Mouse (Mus musculus) midbrain, embryonic 13.5 days (tissue): ENCODE data around the gene Tmem262. TPM values are rescaled to one million over a fixed set of nuclear protein-coding genes. Genes with fewer than 3 reads are reported as not detected.
"Not testable (repeated sequence)": the region's sequence is repeated elsewhere in the genome, so short reads cannot be mapped to it uniquely, and the experiment has no call there.

ENCODE experiments used
- ATAC-seq: fragments of 200-750 bp; cut with Nextera tagmentation; 2 replicates; pipeline ENCODE4 v1.8.0; 2017; ENCODE audit warnings: mild to moderate bottlenecking, moderate TSS enrichment, moderate library complexity
- H3K27ac ChIP-seq: fragments of 300-500 bp; sonication (generic); 2 replicates; pipeline ENCODE4 v1.5.1; 2015; ENCODE audit warnings: inconsistent platforms, mild to moderate bottlenecking, moderate library complexity
- H3K27me3 ChIP-seq: fragments of 300-500 bp; sonication (generic); 2 replicates; pipeline ENCODE4 v1.6.1; 2015; ENCODE audit warnings: mild to moderate bottlenecking, inconsistent platforms
- H3K36me3 ChIP-seq: fragments of 300-500 bp; sonication (generic); 2 replicates; pipeline ENCODE4 v1.6.1; 2015; ENCODE audit warnings: mild to moderate bottlenecking, inconsistent platforms
- H3K4me1 ChIP-seq: fragments of 300-500 bp; sonication (generic); replicated peaks from 2 replicates; pipeline ENCODE4 v1.6.1; 2015; ENCODE audit warnings: inconsistent platforms
- H3K4me2 ChIP-seq: fragments of 300-500 bp; sonication (generic); replicated peaks from 2 replicates; pipeline ENCODE4 v1.6.1; 2015; ENCODE audit warnings: moderate library complexity, mild to moderate bottlenecking, inconsistent platforms
- H3K4me3 ChIP-seq: fragments of 300-500 bp; sonication (generic); replicated peaks from 2 replicates; pipeline ENCODE4 v1.5.1; 2015; ENCODE audit warnings: mild to moderate bottlenecking, inconsistent platforms
- H3K9ac ChIP-seq: fragments of 300-500 bp; sonication (generic); replicated peaks from 2 replicates; pipeline ENCODE4 v1.6.1; 2015; ENCODE audit warnings: mild to moderate bottlenecking, inconsistent platforms
- H3K9me3 ChIP-seq: fragments of 300-500 bp; sonication (generic); 2 replicates; pipeline ENCODE4 v1.6.1; 2016; ENCODE audit warnings: mild to moderate bottlenecking, inconsistent platforms
- WGBS: fragments of 180-500 bp; shearing (Covaris S2); methylation state at CpG from one replicate; pipeline ENCODE4 v1.1.7; 2015; 5-methylcytosine and 5-hydroxymethylcytosine counted together
- polyA plus RNA-seq: library from polyadenylated mRNA; unstranded; fragments of >200 nt; fragmentation: Nextera tagmentation; extraction: Ambion mirVana; gene quantifications from 2 replicates; pipeline ENCODE4 v1.2.1, GENCODE M21; 2015

The Tmem262 gene
- polyA plus RNA-seq: not detected in 2 replicates

DNA sequence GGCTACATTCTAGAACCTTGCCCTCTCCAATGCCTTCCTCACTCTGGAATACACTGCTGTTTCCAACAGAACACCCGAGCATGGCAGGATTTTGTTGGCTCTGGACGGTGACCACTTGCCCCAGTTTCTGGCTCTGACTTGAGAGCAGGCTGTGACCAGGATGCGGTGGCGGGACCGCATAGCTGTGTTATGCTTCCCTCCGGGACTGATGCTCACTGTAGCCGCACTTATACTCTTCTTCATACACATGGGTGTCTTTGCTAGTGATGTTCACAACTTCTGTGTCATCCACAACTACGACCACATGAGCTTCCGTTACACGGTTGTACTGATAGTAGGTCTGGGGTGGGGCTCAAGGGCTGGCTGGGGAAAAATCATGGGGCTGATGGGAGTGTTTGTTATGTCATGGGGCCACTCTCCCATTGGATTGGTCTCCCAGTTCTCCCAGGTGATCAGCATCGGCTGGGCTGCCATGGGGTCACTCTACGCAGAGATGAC, at the start of gene Tmem262:
Gene Tmem262 (plus strand): TSS at position 51 of the 498 bp plus-strand sequence.
- Histone ChIP-seq H3K36me3 (peaks cover 28% of the 10 kb centered on the region), H3K4me3 (no peak within 1 kb of the TSS), H3K9me3 (no peaks in the 10 kb centered on the region), H3K9ac (no peak within 1 kb of the TSS), H3K27ac (no peak within 1 kb of the TSS), H3K4me2 (no peak within 1 kb of the TSS), H3K4me1 (peaks cover 30% of the 10 kb centered on the region), H3K27me3 (no peaks in the 10 kb centered on the region)
- 95% methylated on average over 12 of the region's 12 CpGs for whole genome bisulfite sequencing
- no peak for ATAC-seq

DNA sequence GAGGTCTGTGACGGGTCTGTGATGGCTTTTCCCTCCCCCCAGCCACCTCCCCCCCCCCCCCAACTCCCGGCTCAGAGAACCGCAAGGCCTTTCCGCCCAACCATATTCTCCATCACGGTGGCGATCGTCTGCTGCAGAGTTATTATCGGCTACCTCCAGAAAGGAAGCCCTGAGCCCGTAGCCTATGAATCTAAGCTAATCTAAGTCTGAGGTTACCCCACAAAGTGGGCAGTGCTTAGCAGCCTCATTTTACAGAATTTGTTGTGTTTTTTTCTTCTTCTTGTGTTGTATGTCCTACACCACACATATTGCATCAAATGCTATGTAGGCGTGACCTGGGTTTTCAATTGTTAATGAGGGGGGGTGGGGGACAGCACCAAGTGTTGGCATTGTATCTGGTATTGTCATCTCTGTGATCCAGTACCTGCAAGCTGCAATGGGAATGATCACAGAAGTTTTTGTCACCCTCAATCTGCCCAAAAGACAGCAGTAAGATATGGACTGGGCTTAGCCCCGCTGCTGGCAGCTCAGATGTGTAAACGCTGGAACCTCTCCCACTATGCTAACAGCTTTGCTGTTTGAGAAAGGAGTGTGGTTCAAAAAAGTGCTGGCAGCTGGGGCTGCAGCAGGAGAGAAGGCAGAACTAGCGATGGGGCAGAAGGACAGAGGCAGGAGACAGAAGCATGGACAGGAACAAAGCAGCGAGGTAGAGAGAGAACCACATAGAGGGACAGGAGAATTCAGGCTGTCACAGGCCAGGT, 49.1 kb upstream of the Tmem262 start:
- Histone ChIP-seq H3K4me2 (no peak overlapping the region), H3K9me3 (no peaks in the 10 kb centered on the region), H3K4me3 (no peak overlapping the region), H3K27ac (no peak overlapping the region), H3K27me3 (no peaks in the 10 kb centered on the region), H3K36me3 (no peaks in the 10 kb centered on the region), H3K4me1 (no peaks in the 10 kb centered on the region), H3K9ac (no peak overlapping the region)
- ATAC-seq: no peak
- 77% methylated on average over 14 of the region's 14 CpGs for WGBS

DNA sequence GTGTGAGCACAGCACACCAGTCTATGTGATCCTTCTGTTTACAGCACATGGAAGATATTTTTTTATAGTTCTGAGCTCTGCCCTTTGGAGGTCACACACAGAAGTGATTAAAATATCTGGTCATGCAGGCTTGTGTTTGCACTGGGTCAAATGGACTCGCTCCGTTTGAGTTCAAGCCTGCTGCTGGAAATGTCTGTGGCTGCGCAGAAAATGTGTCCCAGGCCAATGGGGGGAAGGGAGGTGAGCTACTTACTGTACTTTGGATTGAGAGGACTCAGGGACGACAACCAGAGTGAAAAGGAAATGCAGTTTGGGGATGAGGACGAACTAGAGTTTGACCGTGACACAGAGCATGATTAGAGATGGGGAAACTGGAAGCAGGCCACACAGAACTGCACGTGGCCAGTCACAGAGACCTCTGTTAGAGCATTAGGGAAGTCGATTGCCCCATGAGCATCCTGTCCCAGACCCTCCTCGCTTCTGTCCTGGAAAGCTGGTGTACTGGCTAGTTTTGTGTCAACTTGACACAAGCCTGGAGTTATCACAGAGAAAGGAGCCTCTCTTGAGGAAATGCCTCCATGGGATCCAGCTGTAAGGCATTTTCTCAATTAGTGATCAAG, 43.8 kb upstream of the Tmem262 start:
- 83% methylated on average over 9 of the region's 9 CpGs for WGBS
- Histone ChIP-seq H3K4me3 (no peak overlapping the region), H3K9me3 (no peaks in the 10 kb centered on the region), H3K27ac (no peak overlapping the region), H3K4me2 (no peak overlapping the region), H3K27me3 (no peaks in the 10 kb centered on the region), H3K9ac (no peak overlapping the region), H3K36me3 (no peaks in the 10 kb centered on the region), H3K4me1 (no peaks in the 10 kb centered on the region)
- ATAC-seq: no peak

DNA sequence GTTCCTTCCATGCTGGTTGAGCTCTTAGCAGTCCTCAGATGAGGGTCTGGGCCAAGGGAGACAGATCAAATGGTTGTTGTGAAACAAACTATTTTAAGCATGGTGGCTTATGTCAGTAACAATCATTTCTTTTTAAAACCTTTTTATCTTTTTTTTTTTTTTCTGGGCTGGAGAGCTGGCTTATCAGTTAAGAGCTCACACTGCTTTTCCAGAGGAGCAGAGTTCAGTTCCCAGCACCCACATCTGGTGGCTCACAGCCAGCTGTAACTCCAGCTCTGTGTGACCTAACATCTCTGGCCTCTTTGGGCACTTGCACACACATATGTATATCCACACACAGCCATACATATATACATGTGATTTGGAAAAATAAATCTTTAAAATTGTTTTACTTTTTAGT, 42.1 kb upstream of the Tmem262 start:
- Histone ChIP-seq H3K27ac (no peak overlapping the region), H3K4me2 (no peak overlapping the region), H3K9ac (no peak overlapping the region), H3K4me3 (no peak overlapping the region), H3K27me3 (no peaks in the 10 kb centered on the region), H3K36me3 (no peaks in the 10 kb centered on the region), H3K4me1 (peaks cover 2% of the 10 kb centered on the region; the same call in 1 of the 2 replicates), H3K9me3 (no peaks in the 10 kb centered on the region)
- no peak for ATAC-seq

DNA sequence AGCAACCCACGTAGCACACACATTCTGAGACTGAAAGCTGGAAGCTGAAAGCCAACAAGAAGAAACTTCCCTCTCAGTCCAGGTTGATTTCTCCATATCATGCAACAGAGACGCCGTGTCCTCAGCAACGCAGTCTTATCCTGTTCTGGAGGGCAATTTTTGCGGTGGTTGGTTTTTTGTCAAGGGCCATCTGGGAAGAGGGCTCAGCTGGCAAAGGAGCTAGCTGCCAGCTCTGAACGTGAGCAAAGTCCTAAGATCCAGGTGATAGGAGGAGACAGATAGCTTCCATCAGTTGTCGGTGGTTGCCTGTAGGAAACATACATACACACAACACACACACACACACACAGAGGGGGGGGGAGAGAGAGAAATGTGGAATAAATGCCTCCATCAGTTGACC, 41.5 kb upstream of the Tmem262 start:
- no peak overlapping the region for H3K27ac ChIP-seq
- H3K27me3 ChIP-seq: no peaks in the 10 kb centered on the region
- no peaks in the 10 kb centered on the region for H3K9me3 ChIP-seq
- no peak overlapping the region for H3K4me3 ChIP-seq
- H3K36me3 ChIP-seq: no peaks in the 10 kb centered on the region
- no peak overlapping the region for H3K9ac ChIP-seq
- no peak overlapping the region for H3K4me2 ChIP-seq
- H3K4me1 ChIP-seq: peaks cover 2% of the 10 kb centered on the region; the same call in 1 of the 2 replicates
- no peak for ATAC-seq
- 87% methylated on average over 7 of the region's 7 CpGs for WGBS

DNA sequence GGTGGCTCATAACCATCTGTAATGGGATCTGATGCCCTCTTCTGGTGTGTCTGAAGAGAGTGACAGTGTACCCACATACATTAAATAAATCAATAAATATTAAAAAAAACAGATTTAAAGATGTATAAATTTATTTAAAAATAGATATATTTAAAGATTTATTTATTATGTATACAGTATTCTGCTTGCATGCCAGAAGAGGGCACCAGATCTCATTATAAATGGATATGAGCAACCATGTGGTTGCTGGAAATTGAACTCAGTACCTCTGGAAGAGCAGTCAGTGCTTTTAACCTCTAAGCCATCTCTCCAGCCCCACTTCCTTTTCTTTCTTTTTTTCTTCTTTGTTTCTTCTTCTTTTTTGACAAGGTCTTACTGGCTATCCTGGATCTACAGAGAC, 39.8 kb upstream of the Tmem262 start:
- Histone ChIP-seq H3K4me2 (no peak overlapping the region), H3K36me3 (no peaks in the 10 kb centered on the region), H3K27ac (no peak overlapping the region), H3K4me1 (peaks cover 4% of the 10 kb centered on the region), H3K27me3 (no peaks in the 10 kb centered on the region), H3K4me3 (no peak overlapping the region), H3K9ac (no peak overlapping the region), H3K9me3 (no peaks in the 10 kb centered on the region)
- no peak for ATAC-seq

DNA sequence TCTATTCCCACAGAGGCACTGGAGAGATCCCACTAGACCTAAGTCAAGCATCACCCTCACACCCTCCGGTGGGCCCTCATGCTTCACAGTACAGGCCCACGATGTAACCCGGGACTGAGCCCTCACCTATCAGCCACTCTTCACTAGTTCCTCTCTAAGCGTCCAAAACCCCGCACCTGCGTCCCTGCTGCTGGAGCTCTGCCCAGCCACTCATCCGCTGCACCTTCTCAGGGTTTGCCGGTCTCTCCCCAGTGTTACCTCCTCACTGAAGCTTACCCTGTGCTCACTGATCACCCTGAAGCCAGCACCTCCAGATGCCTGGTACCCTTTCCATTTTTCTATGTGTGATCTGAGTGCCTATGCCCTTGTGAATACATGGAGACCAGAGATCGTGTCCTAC, 37.5 kb upstream of the Tmem262 start:
- no peak overlapping the region for H3K4me3 ChIP-seq
- WGBS: 82% methylated on average over 9 of the region's 9 CpGs
- peaks cover 12% of the 10 kb centered on the region for H3K4me1 ChIP-seq
- no peaks in the 10 kb centered on the region for H3K9me3 ChIP-seq
- H3K36me3 ChIP-seq: no peaks in the 10 kb centered on the region
- H3K4me2 ChIP-seq: no peak overlapping the region
- H3K9ac ChIP-seq: no peak overlapping the region
- no peak for ATAC-seq
- no peaks in the 10 kb centered on the region for H3K27me3 ChIP-seq
- H3K27ac ChIP-seq: no peak overlapping the region

DNA sequence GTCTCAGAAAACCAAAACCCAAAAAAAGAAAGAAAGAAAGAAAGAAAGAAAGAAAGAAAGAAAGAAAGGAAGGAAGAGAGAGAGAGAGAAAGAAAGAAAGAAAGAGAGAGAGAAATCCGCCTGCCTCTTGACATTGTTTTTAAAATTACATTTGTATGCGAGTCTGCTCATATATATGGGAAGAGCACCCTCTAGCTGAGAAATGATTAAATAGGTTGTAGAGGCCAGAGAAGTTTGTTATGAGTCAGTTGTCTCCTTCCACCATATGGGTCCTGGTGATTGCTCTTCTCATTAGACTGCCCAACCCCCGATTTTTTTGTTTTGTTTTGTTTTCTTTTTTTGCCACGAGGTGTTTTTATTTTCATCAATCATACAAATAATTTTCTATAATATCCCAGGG, 35.7 kb upstream of the Tmem262 start:
- H3K27me3 ChIP-seq, H3K9me3 ChIP-seq, H3K4me3 ChIP-seq, H3K9ac ChIP-seq, H3K27ac ChIP-seq, H3K4me2 ChIP-seq, ATAC-seq: not testable (repeated sequence)
- peaks cover 30% of the 10 kb centered on the region for H3K4me1 ChIP-seq
- 74% methylated on average over 4 of the region's 4 CpGs for WGBS
- H3K36me3 ChIP-seq: peaks cover 10% of the 10 kb centered on the region

DNA sequence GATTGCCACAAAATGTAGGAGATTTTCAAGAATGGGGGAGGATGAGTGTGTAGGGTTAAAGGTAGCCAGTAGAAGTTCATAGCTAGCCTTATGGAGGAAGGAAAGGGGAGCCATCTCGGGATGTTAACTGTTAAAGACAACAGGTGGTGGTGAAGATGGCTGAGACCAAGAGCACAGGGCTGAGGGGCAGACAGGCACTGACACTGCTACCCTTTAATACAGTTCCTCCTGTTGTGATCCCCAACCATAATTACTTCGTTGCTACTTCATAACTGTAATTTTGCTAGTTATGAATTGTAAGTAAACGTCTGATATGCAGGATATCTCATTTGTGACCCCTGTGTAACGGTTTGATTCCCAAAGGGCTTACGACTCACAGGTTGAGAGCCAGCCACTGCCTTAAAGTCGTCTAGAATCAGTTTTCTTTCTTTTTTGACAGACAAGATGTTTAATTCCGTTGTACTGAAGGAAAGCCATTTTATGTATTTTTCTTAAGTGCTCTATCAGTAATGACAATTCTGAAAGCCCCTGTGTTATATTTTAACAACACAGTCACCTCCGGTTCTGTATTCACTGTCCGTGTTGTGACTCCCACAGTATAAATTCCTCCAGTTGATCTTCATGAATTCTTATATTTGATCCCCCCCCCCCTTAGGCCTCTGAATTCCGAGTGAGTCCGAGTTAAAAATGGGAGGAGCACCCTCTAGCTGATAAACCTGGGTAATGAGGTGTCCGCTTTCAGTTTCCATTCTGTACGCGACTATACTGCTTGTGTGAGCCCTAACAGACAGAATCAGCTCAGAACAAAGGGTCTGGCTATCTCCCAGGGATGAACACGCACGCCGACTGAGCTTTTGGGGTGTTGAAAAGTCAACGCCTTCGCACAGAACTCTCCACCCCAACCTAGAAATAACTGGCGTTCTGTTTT, 34.2 kb upstream of the Tmem262 start:
- peaks cover 32% of the 10 kb centered on the region for H3K4me1 ChIP-seq
- H3K4me2 ChIP-seq: peak overlapping the region; percentile 100
- no peaks in the 10 kb centered on the region for H3K9me3 ChIP-seq
- ATAC-seq: peak; percentile 60
- peak overlapping the region; percentile 96 for H3K4me3 ChIP-seq
- WGBS: 23% methylated on average over 20 of the region's 20 CpGs
- peak overlapping the region; percentile 99 for H3K27ac ChIP-seq
- no peaks in the 10 kb centered on the region for H3K27me3 ChIP-seq
- H3K36me3 ChIP-seq: peaks cover 26% of the 10 kb centered on the region
- H3K9ac ChIP-seq: peak overlapping the region; percentile 75

DNA sequence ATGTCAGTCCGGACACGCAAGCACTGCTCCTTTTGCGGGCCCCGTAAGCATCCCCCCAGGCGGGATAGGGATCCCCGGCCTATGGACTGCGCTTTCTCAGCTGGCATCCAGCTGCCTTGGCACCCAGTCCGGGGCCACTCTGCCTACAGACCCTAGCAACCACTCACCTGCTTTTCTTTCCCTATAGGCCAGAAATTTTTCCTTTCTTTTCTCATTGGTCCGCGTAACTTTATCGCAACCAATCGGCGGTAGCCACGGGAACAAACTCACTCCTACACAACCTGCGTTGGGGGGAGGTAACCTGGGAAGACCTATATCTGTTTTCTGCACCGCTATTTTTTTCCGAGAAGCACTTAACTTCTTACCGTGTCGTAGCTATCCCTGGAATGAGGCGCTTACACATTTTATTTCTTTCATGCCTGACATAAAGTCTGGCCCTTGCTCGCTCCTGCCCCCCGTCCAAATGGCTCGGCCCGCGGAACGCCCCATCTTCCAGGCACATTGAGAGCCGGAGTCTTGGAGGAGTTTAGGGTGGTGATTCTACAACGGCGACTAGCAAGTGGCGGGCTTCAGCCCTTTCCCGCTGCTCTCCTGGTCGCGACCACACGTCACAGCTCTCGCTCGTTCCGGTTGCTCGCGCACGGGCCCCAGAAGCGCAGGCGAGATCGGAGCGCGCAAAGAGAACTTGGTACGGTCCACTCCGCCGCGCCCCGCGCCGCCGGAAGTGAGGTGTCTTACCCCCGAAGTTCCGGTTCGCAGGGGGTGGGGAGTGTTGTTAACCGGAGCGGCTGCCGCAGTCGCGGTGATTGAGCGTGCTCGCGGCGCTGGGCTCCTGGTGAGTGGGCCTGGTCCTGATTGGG, 33.3 kb upstream of the Tmem262 start, which contains the start of gene Syvn1:
Gene Syvn1 (plus strand): TSS at position 283 of the 860 bp plus-strand sequence.
- peak within 1 kb of the TSS; percentile 100 for H3K4me2 ChIP-seq
- peak within 1 kb of the TSS; percentile 93 for H3K9ac ChIP-seq
- peaks cover 34% of the 10 kb centered on the region for H3K36me3 ChIP-seq
- no peaks in the 10 kb centered on the region for H3K9me3 ChIP-seq
- H3K27ac ChIP-seq: peak within 1 kb of the TSS; percentile 99
- under 1% methylated on average over 65 of the region's 65 CpGs for WGBS
- ATAC-seq: peak; percentile 93
- peak within 1 kb of the TSS; percentile 96 for H3K4me3 ChIP-seq
- peaks cover 32% of the 10 kb centered on the region for H3K4me1 ChIP-seq
- no peaks in the 10 kb centered on the region for H3K27me3 ChIP-seq
